Mouse (Mus musculus): Measurements from ENCODE around the gene 1700019D03Rik. TPM values are rescaled to one million over a fixed set of nuclear protein-coding genes. Genes with fewer than 3 reads are reported as not detected.

The 1700019D03Rik gene
- polyA plus RNA-seq, 1 experiment from 2014 or later, result 10.5 TPM

DNA sequence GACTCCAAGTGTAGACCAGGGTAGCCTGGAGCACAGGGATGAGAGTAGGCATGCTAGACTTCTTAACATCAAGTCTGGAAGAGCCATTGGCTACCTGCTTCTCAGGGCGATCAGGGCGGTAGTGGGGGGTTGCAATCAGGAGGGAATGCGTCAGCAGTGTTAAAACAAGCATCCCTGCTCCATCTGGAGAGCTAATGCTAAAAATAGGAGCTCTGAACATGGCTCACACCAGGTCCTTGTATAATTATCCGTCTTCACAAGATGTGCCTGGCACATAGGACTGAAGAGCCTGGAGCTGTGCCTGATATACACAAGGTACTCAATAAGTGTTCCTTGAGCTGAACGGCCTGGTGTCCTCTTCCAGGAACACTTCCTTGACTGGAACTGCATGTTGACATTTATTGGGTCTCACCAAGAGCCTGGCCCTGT, 17.5 kb upstream of the 1700019D03Rik start:
- Histone ChIP-seq H3K9ac (ENCODE audit: low read length) (no peak overlapping the region), H3K4me2 (ENCODE audit: low read depth, low read length) (no peak overlapping the region), H3K9me3 (replicated peaks; ENCODE audit: control insufficient read depth, low read length) (no peaks in the 10 kb centered on the region), H3K27me3 (ENCODE audit: control insufficient read depth, insufficient read depth, low read length) (no peaks in the 10 kb centered on the region), H3K36me3 (ENCODE audit: control insufficient read depth, insufficient read depth, low read length) (no peaks in the 10 kb centered on the region), H3K4me1 (ENCODE audit: control insufficient read depth, insufficient read depth, low read length) (no peaks in the 10 kb centered on the region), H3K4me3 (replicated peaks; ENCODE audit: low read length) (no peak overlapping the region), H3K27ac (ENCODE audit: low read length) (no peak overlapping the region)
- 82% methylated on average over 5 of the region's 5 CpGs for WGBS
- ATAC-seq (ENCODE audit: insufficient read depth, low FRiP score), result no peak

DNA sequence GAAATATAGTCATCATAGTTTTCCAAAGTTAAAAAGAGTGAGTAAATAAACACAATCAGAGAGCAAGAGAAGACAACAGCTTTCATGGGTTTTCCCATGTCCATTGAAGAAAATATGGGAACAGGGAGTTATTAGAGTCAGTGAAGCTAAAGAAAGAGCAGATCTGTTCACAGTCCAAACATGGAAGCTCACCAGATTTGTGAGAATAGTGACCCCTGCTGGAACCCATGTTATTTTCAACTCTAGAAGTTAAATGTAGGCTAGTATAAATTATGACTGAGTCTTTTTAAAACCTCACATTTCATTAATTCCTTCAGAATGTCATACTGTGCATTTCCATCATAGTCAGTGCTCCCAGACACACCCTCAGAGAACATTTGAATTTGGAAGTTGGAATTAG, 12.6 kb upstream of the 1700019D03Rik start:
- Histone ChIP-seq H3K4me1 (ENCODE audit: control insufficient read depth, insufficient read depth, low read length) (no peaks in the 10 kb centered on the region), H3K9me3 (replicated peaks; ENCODE audit: control insufficient read depth, low read length) (no peaks in the 10 kb centered on the region), H3K27me3 (ENCODE audit: control insufficient read depth, insufficient read depth, low read length) (no peaks in the 10 kb centered on the region), H3K27ac (ENCODE audit: low read length) (no peak overlapping the region), H3K9ac (ENCODE audit: low read length) (no peak overlapping the region), H3K4me3 (replicated peaks; ENCODE audit: low read length) (no peak overlapping the region), H3K4me2 (ENCODE audit: low read depth, low read length) (no peak overlapping the region), H3K36me3 (ENCODE audit: control insufficient read depth, insufficient read depth, low read length) (no peaks in the 10 kb centered on the region)
- ATAC-seq (ENCODE audit: insufficient read depth, low FRiP score), result no peak

DNA sequence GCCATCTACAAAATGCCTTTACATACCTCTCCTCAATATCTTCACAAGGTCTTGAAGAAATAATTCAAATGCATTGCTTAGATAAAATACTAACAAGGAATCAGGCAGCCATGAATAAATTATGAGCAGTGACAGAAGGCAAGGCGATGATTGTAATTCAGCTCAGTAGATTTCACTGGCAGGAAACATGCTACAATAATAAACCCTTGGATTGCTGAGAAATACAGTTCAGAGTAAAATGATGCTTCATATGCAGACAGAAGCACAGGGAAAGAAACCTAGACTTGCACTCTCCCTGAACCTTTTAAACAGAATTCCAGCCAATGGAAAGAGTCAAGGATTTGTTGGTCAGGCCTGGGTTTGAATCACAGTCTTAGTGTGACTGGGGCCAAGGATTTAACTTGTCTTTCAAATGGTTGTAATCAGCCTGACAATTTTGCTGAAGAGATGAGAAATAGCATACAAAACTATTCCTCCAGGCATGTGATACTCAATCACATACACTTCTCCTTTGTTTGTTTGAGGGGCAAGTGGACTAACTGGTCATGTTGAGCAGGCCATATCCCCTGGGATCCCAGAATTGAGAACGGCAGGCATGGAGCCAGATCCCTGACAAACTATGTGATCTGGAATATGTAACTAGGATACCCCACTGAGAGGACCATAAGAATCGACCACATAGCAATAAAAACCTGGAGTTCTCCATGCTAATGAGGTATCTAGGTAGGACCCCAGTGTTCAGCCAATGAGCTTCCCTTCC, 1.1 kb downstream of the 1700019D03Rik start:
- Histone ChIP-seq H3K27ac (ENCODE audit: low read length) (no peak overlapping the region), H3K36me3 (ENCODE audit: control insufficient read depth, insufficient read depth, low read length) (no peaks in the 10 kb centered on the region), H3K27me3 (ENCODE audit: control insufficient read depth, insufficient read depth, low read length) (no peaks in the 10 kb centered on the region), H3K9me3 (replicated peaks; ENCODE audit: control insufficient read depth, low read length) (no peaks in the 10 kb centered on the region), H3K4me3 (replicated peaks; ENCODE audit: low read length) (no peak overlapping the region), H3K4me2 (ENCODE audit: low read depth, low read length) (no peak overlapping the region), H3K9ac (ENCODE audit: low read length) (no peak overlapping the region), H3K4me1 (ENCODE audit: control insufficient read depth, insufficient read depth, low read length) (no peaks in the 10 kb centered on the region)
- WGBS, result 54% methylated on average over 3 of the region's 3 CpGs
- ATAC-seq (ENCODE audit: insufficient read depth, low FRiP score), result no peak

DNA sequence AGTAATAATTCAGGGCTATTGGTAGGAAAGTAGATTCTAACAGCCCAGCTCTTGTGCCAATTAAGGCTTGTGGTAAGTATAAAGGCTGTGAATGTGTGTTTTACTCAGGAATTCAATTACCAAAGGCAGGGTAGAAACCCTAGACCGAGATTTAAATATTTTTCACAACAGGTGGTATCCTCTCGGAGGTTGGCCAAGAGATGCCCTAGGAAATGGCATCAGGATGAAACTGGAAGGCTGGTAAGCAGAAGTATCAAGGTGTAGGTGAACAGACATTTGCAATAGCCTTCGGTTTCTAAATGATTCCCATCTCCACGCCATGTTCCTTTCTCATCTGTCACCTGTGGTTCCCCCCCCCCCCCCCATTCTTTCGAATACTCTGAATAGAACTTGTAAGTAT, 4.4 kb downstream of the 1700019D03Rik start:
- H3K4me2 ChIP-seq (ENCODE audit: low read depth, low read length), result no peak overlapping the region
- no peak overlapping the region for H3K4me3 ChIP-seq (replicated peaks; ENCODE audit: low read length)
- H3K36me3 ChIP-seq (ENCODE audit: control insufficient read depth, insufficient read depth, low read length), result no peaks in the 10 kb centered on the region
- no peak for ATAC-seq (ENCODE audit: insufficient read depth, low FRiP score)
- no peak overlapping the region for H3K27ac ChIP-seq (ENCODE audit: low read length)
- WGBS, result 82% methylated on average over 5 of the region's 5 CpGs
- H3K9me3 ChIP-seq (replicated peaks; ENCODE audit: control insufficient read depth, low read length), result no peaks in the 10 kb centered on the region
- H3K9ac ChIP-seq (ENCODE audit: low read length), result no peak overlapping the region
- H3K4me1 ChIP-seq (ENCODE audit: control insufficient read depth, insufficient read depth, low read length), result no peaks in the 10 kb centered on the region
- no peaks in the 10 kb centered on the region for H3K27me3 ChIP-seq (ENCODE audit: control insufficient read depth, insufficient read depth, low read length)

DNA sequence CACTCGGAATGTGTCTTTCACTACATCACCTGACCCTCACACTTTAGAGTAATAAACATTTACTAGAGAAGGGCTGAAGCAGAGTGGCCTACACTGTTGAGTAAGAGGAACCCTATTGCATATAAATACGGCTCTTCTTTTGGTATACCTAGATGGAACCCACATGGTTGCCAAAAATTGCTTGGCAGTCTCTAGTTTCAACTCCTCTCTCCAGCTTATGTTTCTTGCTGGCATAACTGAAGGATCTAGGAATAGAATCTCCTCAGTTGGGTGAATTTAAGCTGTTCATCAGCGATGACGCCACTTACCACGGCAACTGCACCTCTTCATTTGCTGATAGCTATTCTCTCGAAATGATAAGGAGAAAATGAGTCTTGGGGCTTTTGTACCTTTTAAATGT, 5.3 kb downstream of the 1700019D03Rik start:
- Histone ChIP-seq H3K4me3 (replicated peaks; ENCODE audit: low read length) (no peak overlapping the region), H3K4me2 (ENCODE audit: low read depth, low read length) (no peak overlapping the region), H3K27me3 (ENCODE audit: control insufficient read depth, insufficient read depth, low read length) (no peaks in the 10 kb centered on the region), H3K9ac (ENCODE audit: low read length) (no peak overlapping the region), H3K36me3 (ENCODE audit: control insufficient read depth, insufficient read depth, low read length) (no peaks in the 10 kb centered on the region), H3K9me3 (replicated peaks; ENCODE audit: control insufficient read depth, low read length) (no peaks in the 10 kb centered on the region), H3K4me1 (ENCODE audit: control insufficient read depth, insufficient read depth, low read length) (no peaks in the 10 kb centered on the region), H3K27ac (ENCODE audit: low read length) (no peak overlapping the region)
- no peak for ATAC-seq (ENCODE audit: insufficient read depth, low FRiP score)
- 75% methylated on average over 6 of the region's 6 CpGs for WGBS

DNA sequence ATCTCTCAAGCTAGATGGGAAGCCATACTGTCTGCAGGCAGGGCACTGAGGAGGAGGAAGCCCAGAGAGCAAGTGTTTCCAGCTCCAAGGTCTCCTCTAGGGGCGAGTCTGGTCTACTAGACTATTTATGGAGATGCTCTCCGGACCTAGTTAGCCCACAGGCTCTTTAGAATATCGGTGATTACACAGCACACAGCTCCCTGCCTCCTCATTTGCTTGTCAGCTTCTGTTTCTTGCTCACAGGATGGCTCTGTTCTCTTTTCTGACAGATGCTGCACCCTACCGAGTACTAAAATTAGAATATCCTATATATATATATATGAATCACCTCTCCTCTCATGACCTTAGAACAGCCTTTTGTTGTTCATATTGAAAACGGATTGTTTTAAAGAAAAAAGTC, 33.3 kb downstream of the 1700019D03Rik start:
- Histone ChIP-seq H3K9me3 (replicated peaks; ENCODE audit: control insufficient read depth, low read length) (no peaks in the 10 kb centered on the region), H3K36me3 (ENCODE audit: control insufficient read depth, insufficient read depth, low read length) (no peaks in the 10 kb centered on the region), H3K4me2 (ENCODE audit: low read depth, low read length) (no peak overlapping the region), H3K27me3 (ENCODE audit: control insufficient read depth, insufficient read depth, low read length) (no peaks in the 10 kb centered on the region), H3K27ac (ENCODE audit: low read length) (no peak overlapping the region), H3K9ac (ENCODE audit: low read length) (no peak overlapping the region), H3K4me3 (replicated peaks; ENCODE audit: low read length) (no peak overlapping the region), H3K4me1 (ENCODE audit: control insufficient read depth, insufficient read depth, low read length) (no peaks in the 10 kb centered on the region)
- ATAC-seq (ENCODE audit: insufficient read depth, low FRiP score), result no peak
- 71% methylated on average over 5 of the region's 5 CpGs for whole genome bisulfite sequencing

DNA sequence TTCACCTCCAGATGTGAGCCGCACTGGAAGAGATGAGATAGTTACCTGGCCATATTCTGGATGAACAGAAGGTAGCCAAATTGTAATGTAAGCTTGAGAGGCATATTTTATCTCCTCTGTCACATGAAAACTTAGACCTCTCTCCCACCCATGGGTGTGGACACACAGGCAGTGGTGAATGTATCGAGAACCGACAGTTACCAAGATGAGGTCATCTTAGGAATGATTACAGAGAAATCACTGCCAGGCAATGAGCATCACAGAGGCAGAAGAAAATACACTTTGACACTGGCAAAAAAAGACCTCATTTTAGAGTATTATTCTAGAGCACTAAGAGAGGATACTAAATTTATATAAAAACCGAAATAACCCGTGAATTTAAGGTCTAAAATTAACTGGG, 46.8 kb downstream of the 1700019D03Rik start:
- Histone ChIP-seq H3K9ac (ENCODE audit: low read length) (no peak overlapping the region), H3K4me2 (ENCODE audit: low read depth, low read length) (no peak overlapping the region), H3K27ac (ENCODE audit: low read length) (no peak overlapping the region), H3K4me1 (ENCODE audit: control insufficient read depth, insufficient read depth, low read length) (no peaks in the 10 kb centered on the region), H3K27me3 (ENCODE audit: control insufficient read depth, insufficient read depth, low read length) (no peaks in the 10 kb centered on the region), H3K36me3 (ENCODE audit: control insufficient read depth, insufficient read depth, low read length) (no peaks in the 10 kb centered on the region), H3K4me3 (replicated peaks; ENCODE audit: low read length) (no peak overlapping the region), H3K9me3 (replicated peaks; ENCODE audit: control insufficient read depth, low read length) (no peaks in the 10 kb centered on the region)
- no peak for ATAC-seq (ENCODE audit: insufficient read depth, low FRiP score)
- WGBS, result 70% methylated on average over 5 of the region's 5 CpGs

DNA sequence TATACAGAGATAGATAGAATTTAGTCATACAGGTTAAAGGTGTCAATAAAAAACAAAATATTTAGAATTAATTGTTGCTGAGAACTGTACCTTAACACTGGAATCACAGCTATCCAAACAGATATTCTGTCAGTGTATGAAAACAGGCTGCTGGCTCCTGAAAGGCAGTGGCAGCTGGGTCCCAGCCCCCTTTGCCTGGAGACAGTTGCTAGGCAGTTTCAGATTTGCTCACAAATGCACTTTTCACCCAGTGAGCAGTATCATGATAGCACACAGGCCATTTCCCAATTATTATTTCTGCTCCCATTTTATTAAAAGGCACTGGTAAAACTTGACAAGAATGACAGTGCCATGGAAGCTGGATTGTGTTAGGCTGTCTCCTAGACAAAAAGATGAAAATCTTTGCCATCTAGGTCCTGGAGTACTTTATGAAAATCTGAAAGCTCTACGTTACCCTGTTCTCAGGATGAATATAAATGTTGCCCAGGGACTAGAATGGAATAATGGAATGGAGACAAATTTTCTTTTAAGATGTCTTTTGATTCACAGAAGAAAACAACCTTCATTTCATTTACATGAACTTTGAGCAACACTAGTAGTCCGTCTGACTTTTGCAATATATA, 48.0 kb downstream of the 1700019D03Rik start:
- ATAC-seq (ENCODE audit: insufficient read depth, low FRiP score), result no peak
- Histone ChIP-seq H3K27me3 (ENCODE audit: control insufficient read depth, insufficient read depth, low read length) (no peaks in the 10 kb centered on the region), H3K4me1 (ENCODE audit: control insufficient read depth, insufficient read depth, low read length) (no peaks in the 10 kb centered on the region), H3K27ac (ENCODE audit: low read length) (no peak overlapping the region), H3K4me3 (replicated peaks; ENCODE audit: low read length) (no peak overlapping the region), H3K9me3 (replicated peaks; ENCODE audit: control insufficient read depth, low read length) (no peaks in the 10 kb centered on the region), H3K36me3 (ENCODE audit: control insufficient read depth, insufficient read depth, low read length) (no peaks in the 10 kb centered on the region), H3K9ac (ENCODE audit: low read length) (no peak overlapping the region), H3K4me2 (ENCODE audit: low read depth, low read length) (no peak overlapping the region)
- 82% methylated on average over 2 of the region's 2 CpGs for WGBS

DNA sequence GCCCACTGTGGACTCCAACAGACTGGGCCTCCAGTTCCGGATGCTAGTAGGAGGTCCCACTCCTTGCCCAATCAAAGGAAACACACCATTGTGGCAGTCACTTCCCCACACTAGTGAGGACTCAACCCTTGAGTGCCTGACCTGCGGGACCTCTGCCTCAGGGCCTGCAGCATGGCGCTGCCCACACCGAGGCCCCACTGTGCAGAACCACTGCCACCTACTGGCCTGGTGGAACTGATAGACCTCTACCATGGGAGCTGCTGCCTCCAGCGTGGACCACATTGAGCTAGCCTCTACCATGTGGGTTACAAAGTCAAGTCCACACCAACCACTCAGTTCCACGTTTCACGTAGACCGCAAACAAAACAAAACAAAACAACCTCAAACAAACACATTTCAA, 55.4 kb downstream of the 1700019D03Rik start:
- no peaks in the 10 kb centered on the region for H3K9me3 ChIP-seq (replicated peaks; ENCODE audit: control insufficient read depth, low read length)
- no peak overlapping the region for H3K4me3 ChIP-seq (replicated peaks; ENCODE audit: low read length)
- 77% methylated on average over 8 of the region's 8 CpGs for WGBS
- H3K27me3 ChIP-seq (ENCODE audit: control insufficient read depth, insufficient read depth, low read length), result no peaks in the 10 kb centered on the region
- H3K27ac ChIP-seq (ENCODE audit: low read length), result no peak overlapping the region
- no peaks in the 10 kb centered on the region for H3K4me1 ChIP-seq (ENCODE audit: control insufficient read depth, insufficient read depth, low read length)
- H3K36me3 ChIP-seq (ENCODE audit: control insufficient read depth, insufficient read depth, low read length), result no peaks in the 10 kb centered on the region
- H3K4me2 ChIP-seq (ENCODE audit: low read depth, low read length), result no peak overlapping the region
- H3K9ac ChIP-seq (ENCODE audit: low read length), result no peak overlapping the region
- no peak for ATAC-seq (ENCODE audit: insufficient read depth, low FRiP score)

Measured in stomach, embryonic 16.5 days (tissue).